Mouse (Mus musculus) spleen, adult 2 months (tissue): ENCODE data around the gene Cep131. TPM values are rescaled to one million over a fixed set of nuclear protein-coding genes. Genes with fewer than 3 reads are reported as not detected.

Experiments used
- DNase-seq, 2 experiments: peaks; one replicate each; pipeline versions ENCODE4 v3.0.0 to v3.0.0-alpha.2; 2012 to 2021; ENCODE audit warnings: low spot score in 2 of 2, low read depth in 1 of 2
- H3K27ac ChIP-seq: fragments of 200-500 bp; 2 replicates; pipeline ENCODE4 v1.5.1; 2012; ENCODE audit warnings: low read length, inconsistent platforms; ENCODE audit not compliant: insufficient read depth
- H3K27me3 ChIP-seq: fragments of 200-500 bp; 2 replicates; pipeline ENCODE4 v1.6.1; 2012; ENCODE audit warnings: mild to moderate bottlenecking, moderate library complexity, low read length, inconsistent platforms; ENCODE audit not compliant: control insufficient read depth, insufficient read depth
- H3K36me3 ChIP-seq: fragments of 200-500 bp; 2 replicates; pipeline ENCODE4 v1.6.1; 2012; ENCODE audit warnings: mild to moderate bottlenecking, low read length, inconsistent platforms; ENCODE audit not compliant: control insufficient read depth, insufficient read depth
- H3K4me1 ChIP-seq: fragments of 200-500 bp; 2 replicates; pipeline ENCODE4 v1.6.1; 2011; ENCODE audit warnings: inconsistent platforms; ENCODE audit not compliant: control insufficient read depth, insufficient read depth, insufficient read length
- H3K4me3 ChIP-seq: fragments of 200-500 bp; 2 replicates; pipeline ENCODE4 v1.5.1; 2011; ENCODE audit warnings: mild to moderate bottlenecking, inconsistent platforms; ENCODE audit not compliant: insufficient read depth, insufficient read length; ENCODE audit errors: extremely low read depth
- CTCF ChIP-seq: fragments of 200-500 bp; IDR thresholded peaks from 2 replicates; pipeline ENCODE4 v1.5.1; 2011; ENCODE audit warnings: mild to moderate bottlenecking, inconsistent platforms; ENCODE audit not compliant: insufficient read depth, insufficient read length, insufficient replicate concordance; ENCODE audit errors: extremely low read depth
- POLR2A ChIP-seq: fragments of 200-500 bp; IDR thresholded peaks from 2 replicates; pipeline ENCODE4 v1.6.1; 2011; ENCODE audit warnings: low read depth, low read length, inconsistent platforms
- WGBS: fragments of 180-500 bp; shearing (Covaris S2); methylation state at CpG from one replicate; pipeline ENCODE4 v1.1.7; 2018; 5-methylcytosine and 5-hydroxymethylcytosine counted together
- polyA plus RNA-seq: library from polyadenylated mRNA; depleted of rRNA; stranded (reverse); fragments of >200 nt; gene quantifications from 2 replicates; pipeline ENCODE4 v1.2.3, GENCODE M21; 2012

Gene Cep131
- polyA plus RNA-seq, 1 experiment: 4.5 TPM

DNA sequence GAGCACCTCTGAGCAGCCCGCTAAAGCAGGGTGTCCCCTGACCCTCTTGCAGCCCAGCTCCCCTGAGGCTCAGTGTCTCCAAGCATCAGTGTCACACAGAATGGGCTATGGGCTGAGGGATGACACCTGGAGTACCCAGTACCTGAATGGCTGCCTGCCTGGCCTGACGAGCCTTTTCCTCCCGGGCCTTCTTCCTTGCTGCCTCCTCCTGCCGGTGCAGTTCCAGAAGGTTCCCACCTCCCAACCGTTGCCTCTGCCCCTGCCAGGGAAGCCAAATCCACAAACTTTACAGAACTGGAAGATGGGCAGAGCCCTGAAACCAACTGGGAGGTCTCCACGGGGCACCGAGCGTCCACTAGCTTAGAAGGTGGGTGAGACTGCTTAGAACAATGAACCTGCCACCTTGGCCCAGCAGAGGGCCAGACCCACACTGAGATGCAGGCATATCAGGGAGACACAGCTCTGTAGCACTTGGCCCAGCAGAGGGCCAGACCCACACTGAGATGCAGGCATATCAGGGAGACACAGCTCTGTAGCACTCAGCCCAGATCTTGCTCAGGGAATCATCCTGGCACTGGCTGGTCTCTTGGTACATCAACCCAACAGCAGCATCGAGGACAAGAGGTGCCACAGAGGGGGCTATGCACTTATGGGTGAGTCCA lies 13.5 kb downstream of the Cep131 start:
- Histone ChIP-seq H3K27me3 (no peaks in the 10 kb centered on the region), H3K4me1 (no peaks in the 10 kb centered on the region; the same call in 1 of the 2 replicates), H3K4me3 (no peak overlapping the region), H3K27ac (no peak overlapping the region), H3K36me3 (peaks cover 6% of the 10 kb centered on the region)
- 89% methylated on average over 9 of the region's 9 CpGs for WGBS
- no peak for TF ChIP-seq CTCF
- DNase-seq: no peak

DNA sequence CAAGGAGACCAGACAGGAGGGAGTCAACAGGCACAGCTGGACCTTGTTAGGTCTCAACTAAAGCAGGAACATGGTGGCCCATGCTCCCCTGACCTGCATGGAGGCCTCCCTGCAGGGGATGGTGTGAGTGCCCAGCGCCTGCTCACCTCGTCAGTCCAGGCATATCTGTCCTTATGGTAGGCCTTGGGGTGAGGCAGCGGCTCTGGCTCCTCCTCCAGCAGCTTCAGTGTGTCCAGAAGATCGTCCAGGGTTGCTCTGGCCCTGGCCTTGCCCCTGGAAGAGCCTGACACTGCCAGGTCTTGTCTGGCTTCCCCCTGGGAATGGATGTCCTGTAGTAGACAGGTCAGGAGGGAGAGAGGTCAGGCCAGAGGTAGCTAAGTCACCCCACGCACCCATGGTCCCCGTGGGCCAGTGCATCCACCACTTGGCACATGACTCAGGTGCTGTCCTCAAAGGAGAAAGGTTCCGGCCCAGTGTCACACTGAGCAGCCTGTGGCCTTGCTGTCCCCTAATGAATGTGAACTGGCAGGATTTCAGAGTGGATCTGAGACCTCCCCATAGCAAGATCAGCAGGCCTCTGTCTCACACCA lies 14.8 kb downstream of the Cep131 start:
- DNase-seq: no peak
- WGBS: 85% methylated on average over 7 of the region's 7 CpGs
- Histone ChIP-seq H3K4me1 (no peaks in the 10 kb centered on the region; the same call in 1 of the 2 replicates), H3K36me3 (peaks cover 6% of the 10 kb centered on the region), H3K27ac (no peak overlapping the region), H3K27me3 (no peaks in the 10 kb centered on the region), H3K4me3 (no peak overlapping the region)
- TF ChIP-seq CTCF: no peak
- TF ChIP-seq POLR2A: no peak

DNA sequence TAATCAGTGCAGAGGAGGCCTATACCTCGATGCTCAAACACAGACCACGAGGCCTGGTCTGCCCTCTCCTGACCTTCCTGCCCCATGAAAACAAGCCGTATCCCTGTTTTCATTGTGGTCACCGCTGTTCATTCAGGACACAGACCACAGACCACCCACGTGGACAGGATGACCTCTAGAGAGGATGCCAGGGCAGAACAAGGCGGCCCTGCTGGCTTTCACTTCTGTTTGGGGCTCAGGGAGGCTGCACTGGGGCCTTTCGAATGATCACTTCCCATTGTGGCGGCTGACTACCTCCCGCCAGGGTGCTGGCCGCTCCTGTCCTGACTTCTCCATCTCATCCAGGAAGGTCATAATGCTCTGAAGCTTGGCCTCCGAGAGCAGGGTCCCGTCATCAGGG lies 15.6 kb downstream of the Cep131 start:
- WGBS: 80% methylated on average over 12 of the region's 12 CpGs
- no peak for DNase-seq
- H3K36me3 ChIP-seq: peaks cover 4% of the 10 kb centered on the region; the same call in 1 of the 2 replicates

GRCm38 (mm10) chr11:120070286-120070930 lies 16.2 kb downstream of the Cep131 start:
- H3K36me3 ChIP-seq: peaks cover 4% of the 10 kb centered on the region; the same call in 1 of the 2 replicates
- H3K4me3 ChIP-seq: no peak overlapping the region
- WGBS: 96% methylated on average over 27 of the region's 27 CpGs
- no peaks in the 10 kb centered on the region; the same call in 1 of the 2 replicates for H3K4me1 ChIP-seq
- DNase-seq: no peak
- TF ChIP-seq CTCF: no peak
- no peak for TF ChIP-seq POLR2A
- H3K27me3 ChIP-seq: no peaks in the 10 kb centered on the region
- H3K27ac ChIP-seq: no peak overlapping the region

More for the DNA sequence above, 15.6 kb downstream of the Cep131 start:
- Histone ChIP-seq H3K27ac (no peak overlapping the region), H3K27me3 (no peaks in the 10 kb centered on the region), H3K4me3 (no peak overlapping the region), H3K4me1 (no peaks in the 10 kb centered on the region; the same call in 1 of the 2 replicates)
- TF ChIP-seq CTCF: no peak
- TF ChIP-seq POLR2A: no peak

DNA sequence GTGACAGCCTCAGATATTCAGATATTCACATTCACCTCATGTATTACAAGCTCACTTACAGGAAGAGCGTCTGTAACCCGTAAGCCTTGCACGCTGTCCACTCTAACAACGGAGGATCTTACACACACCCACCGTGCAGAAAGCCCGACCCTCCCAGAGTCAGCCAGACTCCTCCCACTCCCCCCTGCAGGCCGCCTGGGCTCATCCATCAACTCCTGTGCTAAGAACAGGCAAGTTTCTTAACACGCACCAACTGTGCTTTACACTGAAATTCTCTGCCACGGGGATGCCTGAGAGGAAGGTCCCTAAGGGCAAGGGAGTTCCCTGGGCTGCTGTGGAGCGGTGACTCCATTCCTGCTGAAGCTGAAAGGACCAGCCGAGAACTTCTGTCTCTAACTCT lies 17.4 kb downstream of the Cep131 start:
- DNase-seq: no peak
- TF ChIP-seq CTCF (no peak), POLR2A (no peak)
- no peak overlapping the region for H3K4me3 ChIP-seq
- H3K27ac ChIP-seq: no peak overlapping the region
- no peaks in the 10 kb centered on the region for H3K27me3 ChIP-seq
- H3K4me1 ChIP-seq: no peaks in the 10 kb centered on the region; the same call in 1 of the 2 replicates
- peaks cover 4% of the 10 kb centered on the region; the same call in 1 of the 2 replicates for H3K36me3 ChIP-seq
- WGBS: 86% methylated on average over 11 of the region's 11 CpGs

GRCm38 (mm10) chr11:120067834-120068233 lies 18.8 kb downstream of the Cep131 start:
- Histone ChIP-seq H3K27me3 (no peaks in the 10 kb centered on the region), H3K4me3 (no peak overlapping the region), H3K27ac (no peak overlapping the region), H3K36me3 (peaks cover 4% of the 10 kb centered on the region; the same call in 1 of the 2 replicates), H3K4me1 (no peaks in the 10 kb centered on the region; the same call in 1 of the 2 replicates)
- no peak for TF ChIP-seq POLR2A
- DNase-seq: no peak
- WGBS: 92% methylated on average over 17 of the region's 17 CpGs
